Mouse (Mus musculus) frontal cortex, adult 2 months (tissue): ENCODE measurements at regions not wholly inside any gene's neighbourhood (a gene's known extent, or its start where the extent isn't known, plus 50 kb on each side); places are given as distances from the start of the nearest gene placed in this dataset.
A peak's percentile ranks its signal among the peaks of the same experiment; 100 is the strongest.

Experiments
- DNase-seq, 2 experiments: peaks; one replicate each; pipeline ENCODE4 v3.0.0; 2022; ENCODE audit warnings: low spot score in 1 of 2; ENCODE audit errors: extremely low spot score in 1 of 2

- no peak for DNase-seq
Observed at GRCm38 (mm10) chr4:72511220-72511619, 310.5 kb upstream of the Tle1 start.

DNA sequence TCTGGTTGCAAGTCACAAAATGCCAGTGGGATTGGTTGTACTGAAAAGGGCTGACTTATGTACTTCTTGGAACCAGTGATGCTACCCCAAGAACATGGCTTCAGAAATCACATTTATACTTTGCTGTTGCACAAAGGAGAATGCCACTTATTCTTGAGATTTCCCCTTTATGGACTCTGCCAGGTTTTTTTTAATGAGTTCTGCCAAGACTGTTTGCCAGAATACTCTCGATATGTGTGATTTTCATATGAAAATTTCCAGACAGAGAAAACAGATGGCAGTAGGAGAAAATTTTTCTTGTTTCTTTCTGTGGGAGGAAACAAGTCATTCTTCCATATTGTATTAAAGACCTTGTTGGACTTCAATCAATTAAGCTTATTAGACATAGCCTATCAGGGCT is 281.0 kb upstream of the Tle1 start:
- DNase-seq, result peak in 1 of 2 experiments; percentile 8

DNA sequence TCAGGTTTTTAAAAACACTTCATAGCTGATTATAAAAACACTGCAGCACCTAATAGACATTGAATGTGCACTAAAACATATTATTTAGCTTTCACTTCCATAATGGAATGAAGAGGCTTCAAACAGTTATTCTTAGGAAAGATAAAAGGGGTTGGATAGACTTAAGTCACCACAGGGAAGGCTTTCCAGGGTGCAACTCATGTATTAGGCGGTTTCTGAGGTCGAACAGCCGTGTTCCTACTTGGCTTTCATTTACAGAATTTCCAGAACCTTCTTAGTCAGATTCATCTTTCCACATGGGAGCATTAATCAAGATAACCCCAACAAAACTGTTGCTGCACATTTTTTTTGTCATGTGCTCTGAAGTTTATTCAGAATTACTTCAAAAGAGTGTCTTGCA is 279.8 kb upstream of the Tle1 start:
- DNase-seq, result no peak

GRCm38 (mm10) chr4:72469236-72469875 is 268.6 kb upstream of the Tle1 start:
- DNase-seq, result peak in 1 of 2 experiments; percentile 53

DNA sequence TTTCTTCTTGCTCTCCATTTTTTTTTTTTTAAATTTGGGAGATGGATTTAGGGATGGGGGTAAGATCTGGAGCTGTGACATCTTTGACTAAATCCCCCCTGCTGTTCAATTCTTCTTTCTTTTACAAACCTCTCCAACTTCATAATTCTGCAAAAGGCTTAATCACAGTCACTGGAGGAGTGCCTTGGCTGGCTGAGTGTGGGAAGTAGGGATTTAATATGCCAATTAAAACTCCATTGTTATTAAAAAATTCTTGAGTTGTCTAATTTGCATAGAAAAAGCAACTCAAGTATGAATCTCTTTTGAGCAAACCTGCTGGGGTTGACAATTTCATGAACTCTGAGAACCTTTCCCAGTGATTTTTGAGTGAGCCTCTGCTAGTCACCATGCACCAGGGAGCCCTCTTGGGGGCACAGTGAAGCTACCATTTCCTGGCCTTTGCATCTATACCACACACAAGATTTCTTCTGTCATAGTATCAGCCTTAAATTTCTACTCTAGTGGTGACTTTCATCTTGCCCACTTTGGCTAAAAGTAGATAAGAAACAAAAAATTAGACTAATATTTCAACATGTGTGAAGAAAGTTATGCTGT is 243.6 kb upstream of the Tle1 start:
- peak in 1 of 2 experiments; percentile 4 for DNase-seq

GRCm38 (mm10) chr4:72437367-72437766 is 236.6 kb upstream of the Tle1 start:
- DNase-seq, result no peak

DNA sequence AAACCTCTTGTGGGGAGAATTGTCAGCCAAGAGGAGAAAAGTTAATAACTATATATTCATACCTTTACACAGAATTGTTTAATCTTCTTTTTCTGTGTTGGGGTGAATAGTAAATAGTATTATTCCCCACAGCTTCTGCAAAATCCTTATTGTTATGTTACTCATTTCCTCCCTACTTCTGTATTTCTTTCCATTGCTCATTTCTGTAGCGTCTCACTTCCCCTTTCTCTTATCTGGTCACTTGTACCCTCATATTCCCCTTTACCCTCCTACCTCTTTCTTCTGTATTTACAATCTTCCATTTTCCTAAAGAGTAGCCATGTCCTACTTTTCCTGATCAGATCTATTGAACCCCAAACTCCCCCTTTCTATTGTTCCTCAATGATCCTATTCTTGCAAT is 224.6 kb upstream of the Tle1 start:
- no peak for DNase-seq

- DNase-seq, result no peak
Observed at GRCm38 (mm10) chr4:72412100-72412788, 211.5 kb upstream of the Tle1 start.

DNA sequence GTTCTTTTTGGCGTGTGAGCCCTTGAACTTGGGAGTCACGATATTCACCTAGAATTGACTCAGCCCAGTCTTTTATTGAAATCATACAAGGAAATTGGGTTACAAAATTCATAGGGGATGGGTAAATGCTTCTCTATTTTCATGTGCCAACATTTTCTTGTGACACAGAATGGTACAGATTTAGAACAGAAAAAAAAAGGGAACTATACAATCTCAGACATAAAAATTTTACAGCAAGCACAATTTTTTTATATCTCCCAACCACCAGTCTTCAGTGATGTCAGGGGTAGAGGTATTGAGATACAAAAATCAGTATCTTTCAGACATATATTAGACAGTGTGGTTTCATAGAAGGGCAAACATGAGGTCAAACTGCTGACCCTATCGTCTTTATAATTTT is 210.6 kb upstream of the Tle1 start:
- DNase-seq, result peak in 1 of 2 experiments; percentile 6

DNA sequence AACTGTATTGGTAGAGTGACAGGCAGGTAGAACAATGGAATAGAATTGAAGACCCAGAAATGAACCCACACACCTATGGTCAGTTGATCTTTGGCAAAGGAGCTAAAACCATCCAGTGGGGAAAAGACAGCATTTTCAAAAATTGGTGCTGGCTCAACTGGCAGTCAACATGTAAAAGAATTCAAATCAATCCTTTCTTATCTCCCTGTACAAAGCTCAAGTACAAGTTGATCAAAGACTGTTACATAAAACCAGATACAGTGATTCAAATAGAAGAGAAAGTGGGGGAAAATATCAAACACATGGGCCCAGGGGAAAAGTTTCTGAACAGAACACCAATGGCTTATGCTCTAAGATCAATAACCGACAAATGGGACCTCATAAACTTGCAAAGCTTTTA is 200.0 kb upstream of the Tle1 start:
- no peak for DNase-seq

GRCm38 (mm10) chr4:72391887-72392435 is 191.2 kb upstream of the Tle1 start:
- DNase-seq, result no peak

DNA sequence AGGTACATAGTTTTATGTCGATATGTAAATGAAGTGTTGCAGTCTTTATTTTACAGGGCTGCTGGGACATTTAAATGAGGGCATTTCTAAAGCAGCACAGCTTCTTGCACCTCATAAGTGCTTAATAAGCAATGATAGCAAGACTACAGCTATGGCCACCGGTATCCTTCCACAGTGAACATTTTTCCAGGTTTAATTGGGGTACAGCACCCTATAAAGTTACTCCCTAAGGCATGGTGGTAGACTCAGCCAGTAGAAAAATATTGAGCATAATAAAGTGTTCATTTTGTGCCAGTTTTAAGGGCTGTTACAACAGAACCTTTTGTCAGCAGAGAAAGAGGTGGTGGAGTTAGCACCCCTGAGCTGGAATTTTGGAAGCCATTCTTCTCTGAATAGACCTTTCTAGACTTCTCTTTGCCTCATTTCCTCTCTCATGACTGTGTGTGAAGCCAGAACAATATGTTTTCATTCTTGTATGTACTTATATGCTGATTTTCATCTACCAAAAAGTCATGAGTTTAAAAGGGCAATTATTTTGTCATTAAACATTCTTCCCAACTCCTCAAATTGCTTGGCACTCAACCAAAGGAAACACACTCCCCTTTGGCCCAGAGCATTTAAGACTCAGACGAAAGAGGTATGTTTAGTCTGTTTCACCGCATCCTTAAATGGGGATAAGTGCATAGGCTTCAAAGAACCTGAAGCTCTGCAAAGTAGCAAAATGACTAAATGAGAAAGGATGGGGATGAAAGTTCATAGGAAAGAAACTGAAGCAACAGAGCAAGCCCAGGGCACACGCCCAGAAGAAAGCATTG is 189.3 kb upstream of the Tle1 start:
- DNase-seq, result no peak

GRCm38 (mm10) chr4:72384901-72385264 is 184.2 kb upstream of the Tle1 start:
- peak; percentile 73 to 81 for DNase-seq

DNA sequence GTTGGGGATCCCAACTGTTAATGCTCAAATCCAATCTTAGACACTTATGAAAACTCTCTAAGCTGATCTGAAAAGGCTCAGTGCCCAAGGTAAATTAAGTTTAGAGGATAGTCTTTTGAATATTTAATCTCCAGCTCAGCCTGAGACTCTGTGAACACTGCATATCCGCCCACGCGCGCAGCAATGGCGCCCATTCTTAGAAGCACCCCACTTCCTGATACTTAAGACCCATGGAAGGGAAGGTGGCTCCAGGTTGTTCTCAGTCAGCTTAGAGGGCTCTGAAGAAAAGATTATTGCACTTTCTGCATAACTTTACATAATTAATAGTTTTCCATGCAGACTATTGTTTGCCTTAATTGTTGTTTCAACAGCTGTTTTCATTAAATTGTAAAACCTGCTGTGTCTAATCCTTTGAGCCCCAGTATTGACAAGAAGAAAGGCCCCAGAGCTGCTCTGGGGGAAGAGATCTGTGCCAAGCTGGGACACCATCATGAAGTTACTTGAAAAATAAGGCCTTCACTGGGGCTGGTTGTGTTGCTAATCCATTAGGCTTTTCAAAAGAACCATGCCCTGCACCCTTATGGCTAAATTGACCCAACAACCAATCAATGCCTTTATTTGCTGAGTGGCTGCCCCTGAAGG is 183.7 kb upstream of the Tle1 start:
- peak in 1 of 2 experiments; percentile 7 for DNase-seq

- DNase-seq, result no peak
Observed at GRCm38 (mm10) chr4:72383729-72384128, 183.0 kb upstream of the Tle1 start.

DNA sequence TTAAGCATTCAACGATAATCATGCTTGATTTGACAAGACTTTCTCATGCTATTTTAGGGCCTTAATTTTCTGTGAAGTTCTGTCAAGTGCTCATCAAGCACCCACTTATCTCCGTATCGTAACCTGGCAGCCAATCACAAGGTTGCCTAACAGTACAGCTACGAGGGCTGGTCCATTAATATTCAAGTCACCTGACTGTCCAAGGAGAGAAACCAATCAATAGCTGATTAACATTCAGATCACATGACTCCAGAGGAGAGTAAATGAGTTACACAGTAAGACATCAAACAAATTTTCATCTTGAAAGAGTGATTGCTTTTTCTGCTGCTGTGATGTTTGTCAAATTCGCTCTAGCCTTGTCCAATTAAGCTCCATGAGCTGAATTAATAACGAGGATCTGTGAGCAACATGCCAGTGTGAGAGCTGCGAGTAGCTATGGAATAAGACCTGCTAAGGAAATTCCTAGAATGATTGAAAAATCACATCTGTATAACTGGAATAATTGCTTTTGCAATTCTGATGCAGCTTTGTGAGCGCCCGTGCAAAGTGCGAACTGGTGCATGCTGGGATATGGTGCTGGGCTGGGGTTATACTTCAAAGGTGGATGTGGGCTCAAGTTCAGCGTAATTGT is 181.9 kb upstream of the Tle1 start:
- DNase-seq, result peak in 1 of 2 experiments; percentile 5

DNA sequence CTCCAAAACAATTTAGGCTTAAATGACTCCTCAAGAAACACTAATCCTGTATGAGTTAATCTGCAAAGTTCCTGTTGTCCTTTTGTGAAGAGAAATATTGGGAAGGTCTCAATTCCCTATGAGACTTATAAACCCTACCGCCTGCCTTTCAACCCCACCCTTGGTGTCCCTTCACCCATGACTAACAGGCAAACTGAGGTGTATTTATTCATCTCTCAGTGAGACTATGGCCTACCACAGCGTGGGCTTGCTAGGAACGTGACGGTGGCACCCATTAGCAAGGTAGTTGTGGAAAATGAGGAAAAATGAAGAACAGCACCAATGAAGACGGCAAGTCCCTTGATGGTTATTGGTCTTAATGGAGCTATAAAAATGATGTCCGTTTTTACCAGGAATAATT is 181.0 kb upstream of the Tle1 start:
- no peak for DNase-seq

DNA sequence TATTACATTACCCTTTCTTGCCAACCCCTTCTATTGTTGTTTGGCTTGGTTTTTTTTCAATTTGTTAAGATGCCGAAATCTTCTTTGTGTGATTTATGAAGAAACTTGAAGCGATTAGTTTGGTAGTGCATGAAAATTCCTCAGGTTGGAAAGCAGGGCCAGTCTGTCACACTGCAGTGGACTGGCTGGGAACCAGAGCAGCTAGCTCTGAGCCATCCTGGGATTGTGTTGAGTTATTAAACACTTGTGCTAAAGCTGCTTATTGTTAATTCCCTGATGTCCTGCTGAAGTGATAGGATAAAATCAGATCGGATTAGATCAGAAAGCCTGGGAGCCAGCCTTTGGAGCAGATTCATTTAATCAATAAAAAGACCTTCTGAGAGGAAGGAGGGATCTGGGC is 180.4 kb upstream of the Tle1 start:
- no peak for DNase-seq

DNA sequence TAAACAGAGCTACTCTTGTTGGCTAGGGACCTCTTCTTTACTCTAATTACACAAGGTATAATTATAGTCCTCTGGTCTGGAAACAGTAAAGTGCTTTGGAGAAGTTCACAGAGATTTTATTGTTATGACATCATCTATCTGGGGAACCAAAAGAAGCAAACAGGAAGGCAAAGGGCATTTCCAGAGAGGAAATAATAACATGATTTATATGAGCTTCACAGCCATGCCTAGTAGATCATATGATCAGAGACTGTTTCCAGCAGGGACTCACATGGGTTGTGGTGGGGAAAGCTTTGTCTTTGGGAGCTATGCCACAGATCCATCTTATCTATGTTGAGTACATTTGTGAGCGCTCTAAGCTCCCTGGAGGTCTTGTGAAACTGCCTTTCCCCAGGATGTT is 178.8 kb upstream of the Tle1 start:
- no peak for DNase-seq

DNA sequence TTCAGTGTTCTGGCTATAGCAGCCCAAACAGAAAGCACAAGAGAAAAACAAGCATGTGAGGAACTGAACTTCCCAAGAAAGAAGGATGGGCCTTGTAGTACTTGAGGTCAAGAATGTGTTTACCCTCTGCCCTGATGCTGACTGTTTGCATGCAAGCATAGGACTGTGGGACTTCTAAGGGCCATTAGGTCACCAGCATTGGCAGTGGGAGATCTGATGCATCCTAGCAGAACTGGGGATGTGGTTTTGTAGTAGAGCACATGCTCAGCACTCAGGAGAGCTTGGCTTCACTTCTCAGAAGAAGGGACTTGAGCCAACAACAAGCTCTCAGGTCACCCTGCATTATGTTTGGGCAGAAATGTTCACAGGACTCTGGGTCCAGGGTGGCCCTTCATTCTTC is 178.3 kb upstream of the Tle1 start:
- DNase-seq, result no peak
